Mouse (Mus musculus): ENCODE results near the gene Myl12a. TPM values are rescaled to one million over a fixed set of nuclear protein-coding genes. Genes with fewer than 3 reads are reported as not detected.
"Not testable (repeated sequence)": the region's sequence is repeated elsewhere in the genome, so short reads cannot be mapped to it uniquely, and the experiment has no call there.

The Myl12a gene
- polyA plus RNA-seq, 1 experiment from 2014 or later: 375 TPM

DNA sequence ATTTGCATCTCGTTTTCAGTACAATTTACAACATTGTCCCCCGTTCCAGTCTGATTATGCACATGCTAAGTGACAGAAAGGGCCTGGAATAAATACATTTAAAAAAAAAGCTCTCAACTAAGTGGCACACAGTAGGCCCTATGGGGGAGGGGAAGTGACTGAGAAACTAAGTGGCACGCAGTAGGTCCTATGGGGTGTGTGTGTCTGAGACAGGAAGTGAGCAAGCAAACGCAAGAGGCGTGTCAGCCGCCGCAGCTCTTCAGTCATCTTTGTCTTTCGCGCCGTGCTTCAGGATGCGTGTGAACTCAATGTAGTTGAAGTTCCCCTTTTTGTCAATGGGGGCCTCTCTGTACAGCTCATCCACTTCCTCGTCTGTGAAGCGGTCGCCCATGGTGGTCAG lies 28.6 kb downstream of the Myl12a start:
- not testable (repeated sequence) for DNase-seq (ENCODE audit: low spot score, missing footprints); H3K36me3 ChIP-seq (ENCODE audit: control insufficient read depth, insufficient read depth, low read length); H3K27me3 ChIP-seq (ENCODE audit: control insufficient read depth, insufficient read depth, low read length); H3K4me2 ChIP-seq; H3K9ac ChIP-seq (ENCODE audit: low read length); H3K4me1 ChIP-seq (ENCODE audit: control insufficient read depth, insufficient read depth, low read length); H3K27ac ChIP-seq (ENCODE audit: low read depth, low read length); ATAC-seq (ENCODE audit: low FRiP score); H3K9me3 ChIP-seq (ENCODE audit: control insufficient read depth, low read length); H3K4me3 ChIP-seq (ENCODE audit: low read depth, low read length)
- 91% methylated on average over 14 of the region's 14 CpGs for WGBS

- WGBS: 95% methylated on average over 9 of the region's 9 CpGs
- no peak for DNase-seq (ENCODE audit: low spot score, missing footprints)
- Histone ChIP-seq H3K9me3 (ENCODE audit: control insufficient read depth, low read length) (no peaks in the 10 kb centered on the region), H3K4me3 (ENCODE audit: low read depth, low read length) (no peak overlapping the region), H3K4me1 (ENCODE audit: control insufficient read depth, insufficient read depth, low read length) (no peaks in the 10 kb centered on the region), H3K36me3 (ENCODE audit: control insufficient read depth, insufficient read depth, low read length) (peaks cover 7% of the 10 kb centered on the region; the same call in 1 of the 2 replicates), H3K27me3 (ENCODE audit: control insufficient read depth, insufficient read depth, low read length) (no peaks in the 10 kb centered on the region), H3K4me2 (no peak overlapping the region), H3K9ac (ENCODE audit: low read length) (no peak overlapping the region), H3K27ac (ENCODE audit: low read depth, low read length) (no peak overlapping the region)
- ATAC-seq (ENCODE audit: low FRiP score): no peak
Observed at GRCm38 (mm10) chr17:70973398-70973797, 29.3 kb downstream of the Myl12a start.

DNA sequence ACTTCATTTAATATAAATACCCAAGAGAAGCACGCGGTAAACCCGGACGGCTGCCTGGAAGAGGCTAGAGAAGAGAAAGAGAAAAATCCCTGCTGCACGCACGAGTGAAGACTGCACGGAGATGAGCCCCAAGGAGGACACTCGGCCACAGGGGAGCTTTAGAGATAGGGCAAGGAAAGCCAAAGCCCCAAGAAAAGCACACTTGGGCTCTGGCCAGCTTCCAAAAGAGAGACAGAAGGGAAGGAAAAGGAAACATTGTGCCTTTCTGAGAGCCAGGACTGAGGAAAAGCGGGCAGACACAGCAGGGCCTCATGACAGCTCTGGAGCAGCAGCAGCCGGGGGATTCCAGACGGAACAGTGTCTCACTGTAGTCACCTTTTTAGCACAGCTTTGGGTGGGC lies 31.5 kb downstream of the Myl12a start:
- no peak overlapping the region for H3K4me3 ChIP-seq (ENCODE audit: low read depth, low read length)
- ATAC-seq (ENCODE audit: low FRiP score) (no peak), DNase-seq (ENCODE audit: low spot score, missing footprints) (no peak)
- H3K27me3 ChIP-seq (ENCODE audit: control insufficient read depth, insufficient read depth, low read length): no peaks in the 10 kb centered on the region
- no peak overlapping the region for H3K9ac ChIP-seq (ENCODE audit: low read length)
- WGBS: 67% methylated on average over 11 of the region's 11 CpGs
- no peak overlapping the region for H3K27ac ChIP-seq (ENCODE audit: low read depth, low read length)
- peaks cover 7% of the 10 kb centered on the region; the same call in 1 of the 2 replicates for H3K36me3 ChIP-seq (ENCODE audit: control insufficient read depth, insufficient read depth, low read length)
- H3K4me1 ChIP-seq (ENCODE audit: control insufficient read depth, insufficient read depth, low read length): peaks cover 7% of the 10 kb centered on the region
- no peaks in the 10 kb centered on the region for H3K9me3 ChIP-seq (ENCODE audit: control insufficient read depth, low read length)
- H3K4me2 ChIP-seq: no peak overlapping the region

GRCm38 (mm10) chr17:70968606-70969191 lies 34.0 kb downstream of the Myl12a start:
- no peak overlapping the region for H3K9ac ChIP-seq (ENCODE audit: low read length)
- no peak overlapping the region for H3K4me2 ChIP-seq
- no peak overlapping the region for H3K27ac ChIP-seq (ENCODE audit: low read depth, low read length)
- ATAC-seq (ENCODE audit: low FRiP score) (peak; percentile 39; the same call in 1 of the 2 replicates), DNase-seq (ENCODE audit: low spot score, missing footprints) (peak; percentile 91)
- H3K4me3 ChIP-seq (ENCODE audit: low read depth, low read length): no peak overlapping the region
- H3K9me3 ChIP-seq (ENCODE audit: control insufficient read depth, low read length): no peaks in the 10 kb centered on the region
- peaks cover 7% of the 10 kb centered on the region for H3K4me1 ChIP-seq (ENCODE audit: control insufficient read depth, insufficient read depth, low read length)
- 0 out of 2 replicates have a peak, but pooled peaks cover 3% of the 10 kb centered on the region for H3K36me3 ChIP-seq (ENCODE audit: control insufficient read depth, insufficient read depth, low read length)
- H3K27me3 ChIP-seq (ENCODE audit: control insufficient read depth, insufficient read depth, low read length): no peaks in the 10 kb centered on the region
- WGBS: 32% methylated on average over 8 of the region's 8 CpGs

DNA sequence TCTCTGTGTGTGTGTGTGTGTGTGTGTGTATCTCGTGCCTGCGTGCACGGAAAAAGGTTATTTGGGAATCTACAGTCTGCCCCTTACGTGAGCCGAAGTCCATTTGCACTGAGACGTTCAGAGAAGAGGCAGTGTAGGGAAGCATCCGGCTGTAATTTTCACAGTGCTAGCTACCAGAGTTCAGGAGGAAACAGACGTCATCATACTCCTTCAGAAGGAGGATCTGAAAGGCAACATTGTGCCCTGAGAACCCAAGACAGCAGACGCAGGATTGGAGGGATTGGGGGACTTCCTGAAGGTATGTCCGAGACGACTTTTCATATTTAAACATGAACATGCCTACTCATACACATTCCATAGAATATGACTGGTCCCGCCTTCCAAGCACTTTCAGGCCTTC lies 35.0 kb downstream of the Myl12a start:
- Histone ChIP-seq H3K4me3 (ENCODE audit: low read depth, low read length) (no peak overlapping the region), H3K9me3 (ENCODE audit: control insufficient read depth, low read length) (no peaks in the 10 kb centered on the region), H3K27ac (ENCODE audit: low read depth, low read length) (no peak overlapping the region), H3K27me3 (ENCODE audit: control insufficient read depth, insufficient read depth, low read length) (no peaks in the 10 kb centered on the region), H3K4me2 (no peak overlapping the region; the same call in 1 of the 2 replicates), H3K36me3 (ENCODE audit: control insufficient read depth, insufficient read depth, low read length) (no peaks in the 10 kb centered on the region), H3K4me1 (ENCODE audit: control insufficient read depth, insufficient read depth, low read length) (peaks cover 7% of the 10 kb centered on the region), H3K9ac (ENCODE audit: low read length) (no peak overlapping the region)
- ATAC-seq (ENCODE audit: low FRiP score) (no peak), DNase-seq (ENCODE audit: low spot score, missing footprints) (no peak)
- 52% methylated on average over 12 of the region's 12 CpGs for WGBS

- Histone ChIP-seq H3K9ac (ENCODE audit: low read length) (no peak overlapping the region), H3K27ac (ENCODE audit: low read depth, low read length) (no peak overlapping the region), H3K4me3 (ENCODE audit: low read depth, low read length) (no peak overlapping the region), H3K36me3 (ENCODE audit: control insufficient read depth, insufficient read depth, low read length) (no peaks in the 10 kb centered on the region), H3K4me2 (no peak overlapping the region; the same call in 1 of the 2 replicates), H3K9me3 (ENCODE audit: control insufficient read depth, low read length) (no peaks in the 10 kb centered on the region), H3K4me1 (ENCODE audit: control insufficient read depth, insufficient read depth, low read length) (peaks cover 7% of the 10 kb centered on the region), H3K27me3 (ENCODE audit: control insufficient read depth, insufficient read depth, low read length) (no peaks in the 10 kb centered on the region)
- ATAC-seq (ENCODE audit: low FRiP score) (peak; percentile 22; the same call in 1 of the 2 replicates), DNase-seq (ENCODE audit: low spot score, missing footprints) (peak; percentile 91)
- 15% methylated on average over 9 of the region's 9 CpGs for WGBS
Observed at GRCm38 (mm10) chr17:70967191-70967590, 35.5 kb downstream of the Myl12a start.

- ATAC-seq (ENCODE audit: low FRiP score) (no peak), DNase-seq (ENCODE audit: low spot score, missing footprints) (no peak)
- H3K4me1 ChIP-seq (ENCODE audit: control insufficient read depth, insufficient read depth, low read length): peaks cover 7% of the 10 kb centered on the region
- no peak overlapping the region for H3K4me3 ChIP-seq (ENCODE audit: low read depth, low read length)
- H3K36me3 ChIP-seq (ENCODE audit: control insufficient read depth, insufficient read depth, low read length): no peaks in the 10 kb centered on the region
- H3K27me3 ChIP-seq (ENCODE audit: control insufficient read depth, insufficient read depth, low read length): no peaks in the 10 kb centered on the region
- WGBS: 94% methylated on average over 7 of the region's 7 CpGs
- H3K9me3 ChIP-seq (ENCODE audit: control insufficient read depth, low read length): no peaks in the 10 kb centered on the region
- no peak overlapping the region for H3K27ac ChIP-seq (ENCODE audit: low read depth, low read length)
- H3K9ac ChIP-seq (ENCODE audit: low read length): no peak overlapping the region
- H3K4me2 ChIP-seq: no peak overlapping the region
Observed at GRCm38 (mm10) chr17:70966126-70966525, 36.6 kb downstream of the Myl12a start.

DNA sequence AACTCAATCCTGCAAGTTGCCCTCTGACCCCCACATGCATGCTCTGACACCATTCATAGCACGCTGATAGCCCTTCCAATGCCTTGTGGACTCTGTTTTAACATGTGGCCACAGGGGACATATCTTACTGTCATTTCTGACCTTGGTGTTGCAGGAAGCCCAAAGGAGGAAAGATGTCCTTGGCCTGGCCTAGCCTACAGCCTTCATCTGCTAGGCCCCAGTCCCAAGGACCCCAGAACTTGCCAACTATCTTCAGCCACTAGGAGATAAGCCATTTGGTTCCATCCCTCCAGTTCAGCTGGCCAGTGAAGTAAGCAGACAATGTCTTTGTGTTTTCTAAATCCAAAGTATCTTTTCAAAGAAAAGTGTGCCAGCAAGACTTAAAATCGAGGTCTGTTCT lies 37.4 kb downstream of the Myl12a start:
- no peak overlapping the region for H3K4me3 ChIP-seq (ENCODE audit: low read depth, low read length)
- WGBS: 82% methylated on average over 2 of the region's 2 CpGs

DNA sequence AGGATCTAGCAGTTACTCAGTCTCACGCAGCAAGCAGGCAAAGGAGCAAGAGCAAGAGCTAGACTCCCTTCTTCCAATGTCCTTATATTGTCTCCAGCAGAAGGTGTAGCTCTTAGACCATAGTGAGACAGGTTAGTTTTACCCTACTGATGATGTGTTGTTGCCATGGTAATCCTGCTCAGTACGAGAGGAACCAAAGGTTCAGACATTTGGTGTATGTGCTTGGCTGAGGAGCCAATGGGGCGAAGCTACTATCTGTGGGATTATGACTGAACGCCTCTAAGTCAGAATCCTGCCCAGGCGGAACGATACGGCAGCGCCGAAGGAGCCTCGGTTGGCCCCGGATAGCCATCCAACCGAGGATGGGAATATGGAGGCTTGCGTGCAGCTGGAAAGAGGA lies 39.1 kb downstream of the Myl12a start:
- ATAC-seq (ENCODE audit: low FRiP score) (peak; percentile 100), DNase-seq (ENCODE audit: low spot score, missing footprints) (peak; percentile 95)
- H3K4me2 ChIP-seq; H3K9me3 ChIP-seq (ENCODE audit: control insufficient read depth, low read length); H3K27ac ChIP-seq (ENCODE audit: low read depth, low read length); H3K4me3 ChIP-seq (ENCODE audit: low read depth, low read length); H3K9ac ChIP-seq (ENCODE audit: low read length); H3K27me3 ChIP-seq (ENCODE audit: control insufficient read depth, insufficient read depth, low read length); H3K36me3 ChIP-seq (ENCODE audit: control insufficient read depth, insufficient read depth, low read length); H3K4me1 ChIP-seq (ENCODE audit: control insufficient read depth, insufficient read depth, low read length): not testable (repeated sequence)
- WGBS: 82% methylated on average over 13 of the region's 13 CpGs

More for the DNA sequence above, 37.4 kb downstream of the Myl12a start:
- ATAC-seq (ENCODE audit: low FRiP score) (no peak), DNase-seq (ENCODE audit: low spot score, missing footprints) (no peak)
- no peaks in the 10 kb centered on the region for H3K9me3 ChIP-seq (ENCODE audit: control insufficient read depth, low read length)
- H3K9ac ChIP-seq (ENCODE audit: low read length): no peak overlapping the region
- H3K4me2 ChIP-seq: no peak overlapping the region
- no peak overlapping the region for H3K27ac ChIP-seq (ENCODE audit: low read depth, low read length)
- H3K4me1 ChIP-seq (ENCODE audit: control insufficient read depth, insufficient read depth, low read length): peaks cover 7% of the 10 kb centered on the region
- H3K36me3 ChIP-seq (ENCODE audit: control insufficient read depth, insufficient read depth, low read length): no peaks in the 10 kb centered on the region
- no peaks in the 10 kb centered on the region for H3K27me3 ChIP-seq (ENCODE audit: control insufficient read depth, insufficient read depth, low read length)
